Mouse (Mus musculus): Measurements from ENCODE around the gene AU041133.
"Not testable (repeated sequence)": the region's sequence is repeated elsewhere in the genome, so short reads cannot be mapped to it uniquely, and the experiment has no call there.

The AU041133 gene

DNA sequence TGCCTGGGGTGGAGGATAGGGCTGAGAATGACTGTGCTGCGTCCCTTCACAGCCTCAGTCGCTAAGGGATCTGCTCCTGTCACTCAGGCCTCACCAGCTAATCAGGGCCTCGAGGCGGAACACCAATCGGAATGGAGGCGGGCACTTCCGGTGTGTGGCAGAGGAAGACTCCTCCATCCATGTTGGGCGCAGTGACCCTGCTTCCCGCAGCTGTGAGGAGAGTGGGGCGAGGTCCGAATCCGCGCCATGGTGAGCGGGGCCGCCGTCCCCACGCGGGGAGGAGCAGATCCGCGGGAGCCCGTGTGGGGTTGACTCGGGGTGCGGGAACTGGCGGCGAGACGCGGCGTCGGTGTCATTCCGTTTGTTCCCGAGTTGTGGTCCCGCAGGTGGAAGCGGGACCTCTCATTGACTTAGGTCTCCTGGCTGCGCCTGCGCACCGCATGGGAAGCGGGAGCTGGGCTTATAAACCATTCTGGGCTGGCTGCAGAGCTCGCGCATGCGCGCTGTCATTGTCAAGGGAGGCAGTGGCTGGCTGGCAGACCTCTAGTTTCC lies at the start of gene AU041133:
AU041133 (plus strand) TSS at position 164 of the 552 bp plus-strand sequence.
- DNase-seq, result peak; percentile 92

- peak; percentile 86 for DNase-seq
Observed at GRCm38 (mm10) chr10:82082728-82083621, 44.8 kb upstream of the AU041133 start, which contains the start of gene BC024063. Gene BC024063 (plus strand): TSS chr10:82083353.

DNA sequence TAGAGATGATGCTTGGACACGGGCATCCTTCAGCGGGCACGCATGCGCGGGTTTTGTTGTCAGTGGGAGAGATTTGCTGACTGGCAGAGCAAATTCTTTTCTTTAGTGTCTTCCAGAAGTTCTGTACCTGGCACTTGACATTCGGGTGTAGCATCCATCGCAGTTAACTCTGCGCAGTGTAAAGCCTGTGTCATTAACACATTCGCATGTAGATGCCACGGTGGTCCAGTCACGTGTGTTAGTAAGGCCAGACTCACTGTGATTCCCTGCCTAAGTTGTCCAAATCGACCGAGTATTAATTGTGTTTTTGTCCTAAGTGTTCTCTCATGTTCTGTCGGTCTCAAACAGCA lies 44.2 kb upstream of the AU041133 start:
- DNase-seq, result not testable (repeated sequence)

DNA sequence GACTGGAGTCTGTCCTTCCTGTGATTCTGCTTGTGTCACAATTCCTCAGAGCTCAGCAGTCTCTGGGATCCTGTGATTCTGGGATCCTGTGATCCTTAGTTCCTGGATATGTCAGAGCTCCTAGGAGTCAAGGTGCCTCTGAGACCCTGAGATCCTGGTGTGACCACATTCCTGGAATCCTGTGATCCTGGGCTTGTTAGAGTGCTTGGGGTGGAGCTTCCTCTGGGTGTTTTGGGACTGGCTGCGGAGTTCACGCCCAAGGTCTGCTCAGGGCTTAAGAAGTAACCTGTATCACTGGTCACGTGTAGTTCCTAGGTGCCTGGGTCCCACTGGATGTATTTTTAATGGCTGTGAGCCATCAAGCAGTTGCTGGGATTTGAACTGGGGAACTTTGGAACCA lies 10.6 kb upstream of the AU041133 start:
- DNase-seq, result no peak

DNA sequence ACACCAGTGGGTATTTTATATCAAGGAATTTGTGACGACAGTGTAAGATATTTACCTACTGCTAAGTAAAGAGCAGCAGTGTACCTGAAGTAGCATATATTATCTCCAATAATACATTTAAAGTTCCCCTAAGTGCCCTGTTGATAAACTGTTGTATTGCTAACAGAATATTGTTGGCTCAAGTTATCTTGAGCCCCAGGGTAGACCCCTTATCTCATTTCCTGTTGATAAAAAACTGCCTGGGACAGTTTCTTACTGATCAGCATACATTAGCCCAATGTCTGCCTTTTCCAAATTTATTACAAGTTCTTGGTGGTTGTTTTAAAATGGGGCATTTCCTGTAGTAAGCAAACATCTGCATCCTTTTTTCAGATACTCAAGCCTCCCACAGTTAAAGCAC lies 17.5 kb downstream of the AU041133 start:
- no peak for DNase-seq

- no peak for DNase-seq
Observed at GRCm38 (mm10) chr10:82147571-82147970, 19.8 kb downstream of the AU041133 start.

GRCm38 (mm10) chr10:82167777-82168176 lies 40.0 kb downstream of the AU041133 start:
- DNase-seq, result no peak

DNA sequence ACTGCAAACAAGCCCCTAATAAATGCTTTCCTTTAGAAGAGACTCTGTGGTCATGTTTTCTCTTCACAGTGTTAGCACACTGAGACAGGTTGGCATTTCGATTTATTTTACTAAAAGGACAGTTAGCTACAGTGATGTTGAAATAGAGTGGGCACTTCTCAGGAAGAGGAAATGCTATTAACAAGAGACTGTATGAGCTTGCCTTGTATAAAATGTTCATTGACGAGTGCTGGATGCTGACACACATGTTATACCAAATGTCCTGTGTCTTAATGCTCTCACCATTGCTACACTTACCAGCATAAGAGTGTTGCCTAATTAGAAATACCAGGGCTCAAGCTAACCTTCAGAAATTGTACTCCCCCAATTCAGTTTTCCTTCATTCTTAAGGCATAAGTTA lies 42.0 kb downstream of the AU041133 start:
- no peak for DNase-seq

DNA sequence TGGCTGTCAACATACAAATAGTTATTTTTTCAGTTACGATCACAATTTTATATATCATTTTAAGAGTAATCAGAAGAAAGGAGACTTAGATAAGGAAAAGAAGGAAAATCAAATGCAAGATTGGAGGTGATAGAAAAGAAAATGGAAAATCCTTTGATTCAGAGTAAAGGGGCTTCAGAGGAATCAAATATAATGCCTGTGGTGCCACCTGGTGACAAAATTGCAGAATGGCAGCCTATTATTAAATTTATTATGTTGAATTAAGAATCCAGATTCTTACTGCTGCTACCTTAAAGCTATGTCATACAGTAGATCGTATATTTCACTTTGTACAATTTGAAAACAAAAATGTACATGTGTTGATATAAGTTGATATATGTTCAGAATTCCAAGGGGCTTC lies 43.0 kb downstream of the AU041133 start:
- peak; percentile 34 for DNase-seq

DNA sequence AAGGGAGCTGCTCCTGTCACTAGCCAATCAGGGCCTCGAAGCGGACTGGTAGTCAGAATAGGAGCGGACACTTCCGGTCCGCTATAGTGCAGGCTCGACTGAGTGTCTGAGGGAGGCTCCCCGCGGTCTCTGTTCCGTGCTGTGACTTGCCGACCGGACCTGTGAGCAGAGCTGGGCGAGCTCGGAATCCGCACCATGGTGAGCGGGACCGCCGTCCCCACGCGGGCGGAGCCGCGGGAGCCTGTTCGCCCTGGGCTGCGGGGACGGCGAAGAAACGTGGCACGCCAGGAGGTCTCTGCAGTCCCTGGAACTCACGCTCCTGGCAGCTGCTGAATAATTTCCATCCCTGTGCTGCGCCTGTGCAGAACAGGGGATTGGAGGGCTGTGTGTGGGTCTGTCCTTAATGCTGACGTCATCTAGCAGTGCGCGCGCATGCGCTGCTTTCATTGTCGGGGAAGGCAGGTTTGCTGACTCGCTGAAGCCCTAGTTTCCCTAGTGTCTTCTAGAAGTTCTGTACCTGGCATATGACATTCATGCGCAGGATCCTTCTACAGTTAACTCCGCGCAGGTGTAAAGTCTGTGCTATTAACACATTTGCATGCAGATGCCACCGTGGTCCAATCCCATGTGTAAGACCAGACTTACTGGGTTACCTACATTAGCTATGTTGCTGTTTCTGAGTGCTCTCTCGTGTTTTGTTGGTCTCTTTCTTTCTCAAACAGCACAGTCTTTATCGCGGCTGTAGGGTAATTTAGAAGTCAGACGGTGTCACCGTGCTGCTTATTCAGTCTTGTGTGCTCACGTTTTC lies 50.6 kb downstream of the AU041133 start:
- peak; percentile 90 for DNase-seq

Measured in cerebellum, adult 9-10 months (tissue).